8 mouse cellular contexts compared by ENCODE assay signal in genomic region chr4:119247462-119248235, GRCm38 (mm10). TPM values are rescaled to one million over a fixed set of nuclear protein-coding genes. Genes with fewer than 3 reads are reported as not detected.
DNase-seq lines count a peak whose midpoint lies in the region; ATAC-seq and TF ChIP-seq lines count a peak whose summit lies in the region.

No protein-coding gene starts in this region.

- peak; percentile 85 for ATAC-seq in embryonic facial prominence, embryonic 14.5 days (ENCODE audit: low read depth)
- ATAC-seq in liver, embryonic 12.5 days: peak; percentile 36; the same call in 1 of the 2 replicates
- ATAC-seq in neural tube, embryonic 12.5 days (ENCODE audit: low FRiP score, low read depth): peak; percentile 61
- peak; percentile 74 for ATAC-seq in stomach, postnatal 0 days (ENCODE audit: low FRiP score, low TSS enrichment)

- H3K4me3 ChIP-seq in embryonic facial prominence, embryonic 14.5 days (ENCODE audit: low read depth, low read length): no peak overlapping the region
- no peak overlapping the region for H3K4me3 ChIP-seq in heart, embryonic 10.5 days
- H3K4me3 ChIP-seq in liver, embryonic 12.5 days: no peak overlapping the region
- no peak overlapping the region for H3K4me3 ChIP-seq in neural tube, embryonic 12.5 days
- H3K4me3 ChIP-seq in stomach, postnatal 0 days (ENCODE audit: low read depth, low read length): no peak overlapping the region

- peak; percentile 96 for TF ChIP-seq CTCF in stomach, postnatal 0 days (IDR thresholded peaks at IDR 0.05; ENCODE audit: low read depth)

- H3K27ac ChIP-seq in embryonic facial prominence, embryonic 14.5 days (replicated peaks; ENCODE audit: low read depth, low read length): peak overlapping the region; percentile 41
- H3K27ac ChIP-seq in heart, embryonic 10.5 days: 0 out of 2 replicates have a peak overlapping the region, but pooled peaks have one; percentile 23
- H3K27ac ChIP-seq in liver, embryonic 12.5 days: no peak overlapping the region
- H3K27ac ChIP-seq in neural tube, embryonic 12.5 days: no peak overlapping the region
- H3K27ac ChIP-seq in stomach, postnatal 0 days (replicated peaks): peak overlapping the region; percentile 30; the same call in 1 of the 2 replicates

- no peak for TF ChIP-seq EP300 in stomach, postnatal 0 days (optimal IDR thresholded peaks at IDR 0.05)

- 32% methylated on average over 12 of the region's 13 CpGs for WGBS in embryonic facial prominence, embryonic 14.5 days
- 38% methylated on average over 13 of the region's 13 CpGs for WGBS in heart, embryonic 10.5 days
- 41% methylated on average over 13 of the region's 13 CpGs for WGBS in liver, embryonic 12.5 days (ENCODE audit: insufficient replicate concordance)
- WGBS in neural tube, embryonic 12.5 days: 33% methylated on average over 13 of the region's 13 CpGs
- WGBS in stomach, postnatal 0 days: 35% methylated on average over 13 of the region's 13 CpGs

- no peaks in the 10 kb centered on the region for H3K9me3 ChIP-seq in embryonic facial prominence, embryonic 14.5 days (ENCODE audit: control insufficient read depth, low read length)
- no peaks in the 10 kb centered on the region for H3K9me3 ChIP-seq in heart, embryonic 10.5 days
- no peaks in the 10 kb centered on the region for H3K9me3 ChIP-seq in liver, embryonic 12.5 days (replicated peaks)
- no peaks in the 10 kb centered on the region for H3K9me3 ChIP-seq in neural tube, embryonic 12.5 days
- H3K9me3 ChIP-seq in stomach, postnatal 0 days (ENCODE audit: control insufficient read depth, low read length): no peaks in the 10 kb centered on the region

- H3K9ac ChIP-seq in embryonic facial prominence, embryonic 14.5 days (ENCODE audit: low read depth, low read length): no peak overlapping the region
- no peak overlapping the region for H3K9ac ChIP-seq in liver, embryonic 12.5 days
- H3K9ac ChIP-seq in neural tube, embryonic 12.5 days: no peak overlapping the region
- H3K9ac ChIP-seq in stomach, postnatal 0 days (ENCODE audit: low read length): no peak overlapping the region

- no peaks in the 10 kb centered on the region for H3K4me1 ChIP-seq in embryonic facial prominence, embryonic 14.5 days (ENCODE audit: control insufficient read depth, insufficient read depth, low read length)
- H3K4me1 ChIP-seq in heart, embryonic 10.5 days: peaks cover 10% of the 10 kb centered on the region; the same call in 1 of the 2 replicates
- 0 out of 2 replicates have a peak, but pooled peaks cover 3% of the 10 kb centered on the region for H3K4me1 ChIP-seq in liver, embryonic 12.5 days
- peaks cover 7% of the 10 kb centered on the region; the same call in 1 of the 2 replicates for H3K4me1 ChIP-seq in neural tube, embryonic 12.5 days
- H3K4me1 ChIP-seq in stomach, postnatal 0 days (replicated peaks; ENCODE audit: control insufficient read depth, insufficient read depth): no peaks in the 10 kb centered on the region

- H3K27me3 ChIP-seq in embryonic facial prominence, embryonic 14.5 days (replicated peaks; ENCODE audit: control insufficient read depth, insufficient read depth, low read length): no peaks in the 10 kb centered on the region
- H3K27me3 ChIP-seq in heart, embryonic 10.5 days (ENCODE audit: insufficient read depth, poor library complexity, severe bottlenecking): no peaks in the 10 kb centered on the region
- H3K27me3 ChIP-seq in liver, embryonic 12.5 days (replicated peaks): no peaks in the 10 kb centered on the region
- H3K27me3 ChIP-seq in neural tube, embryonic 12.5 days (replicated peaks): no peaks in the 10 kb centered on the region
- no peaks in the 10 kb centered on the region for H3K27me3 ChIP-seq in stomach, postnatal 0 days (ENCODE audit: control insufficient read depth, insufficient read depth, low read length)

- DNase-seq in 416B (ENCODE audit: low read depth) (peak; percentile 58), ZHBTc4 (ENCODE audit: low read depth, low spot score) (peak; percentile 96)
- peak; percentile 74 for DNase-seq in embryonic facial prominence, embryonic 14.5 days (ENCODE audit: low spot score)
- DNase-seq in heart, embryonic 10.5 days (ENCODE audit: low spot score): no peak
- DNase-seq in kidney, adult 8-10 months: peak; percentile 63 to 80
- peak; percentile 88 for DNase-seq in stomach, postnatal 0 days (ENCODE audit: low spot score)

- peaks cover 55% of the 10 kb centered on the region for H3K36me3 ChIP-seq in embryonic facial prominence, embryonic 14.5 days (ENCODE audit: control insufficient read depth, insufficient read depth, low read length)
- peaks cover 59% of the 10 kb centered on the region for H3K36me3 ChIP-seq in heart, embryonic 10.5 days
- peaks cover 42% of the 10 kb centered on the region for H3K36me3 ChIP-seq in liver, embryonic 12.5 days
- peaks cover 44% of the 10 kb centered on the region for H3K36me3 ChIP-seq in neural tube, embryonic 12.5 days
- no peaks in the 10 kb centered on the region for H3K36me3 ChIP-seq in stomach, postnatal 0 days (ENCODE audit: control insufficient read depth, insufficient read depth, low read length)

- no peak overlapping the region for H3K4me2 ChIP-seq in embryonic facial prominence, embryonic 14.5 days (ENCODE audit: low read depth, low read length)
- H3K4me2 ChIP-seq in liver, embryonic 12.5 days: no peak overlapping the region
- H3K4me2 ChIP-seq in neural tube, embryonic 12.5 days (replicated peaks): no peak overlapping the region
- H3K4me2 ChIP-seq in stomach, postnatal 0 days (replicated peaks; ENCODE audit: low read depth): 0 out of 2 replicates have a peak overlapping the region, but pooled peaks have one; percentile 17

RNA-seq across cellular contexts. Expression of gene Cldn19, which starts 7.6 kb away (rescaled TPM):
- 0.19 and 0.38 TPM in 2 replicates for polyA plus RNA-seq in embryonic facial prominence, embryonic 14.5 days (2014; fragmentation: Nextera tagmentation; extraction: Ambion mirVana)
- 0.16 TPM in 1 of 2 replicates, not detected in the other for polyA plus RNA-seq in heart, embryonic 10.5 days (2016; fragmentation: Nextera tagmentation; extraction: Ambion mirVana)
- polyA plus RNA-seq in liver, embryonic 12.5 days (2016; fragmentation: Nextera tagmentation; extraction: Ambion mirVana): not detected in 2 replicates
- 0.08 and 0.22 TPM in 2 replicates for polyA plus RNA-seq in neural tube, embryonic 12.5 days (2016; fragmentation: Nextera tagmentation; extraction: Ambion mirVana)
- 0.07 TPM in 1 of 2 replicates, not detected in the other for polyA plus RNA-seq in stomach, postnatal 0 days (2015; fragmentation: Nextera tagmentation; extraction: Ambion mirVana)

RNA-seq across cellular contexts. Expression of gene P3h1, which starts 14.9 kb away (rescaled TPM):
- polyA plus RNA-seq in embryonic facial prominence, embryonic 14.5 days (2014; fragmentation: Nextera tagmentation; extraction: Ambion mirVana): 98.7 and 100 TPM in 2 replicates
- polyA plus RNA-seq in heart, embryonic 10.5 days (2016; fragmentation: Nextera tagmentation; extraction: Ambion mirVana): 29.1 and 29.6 TPM in 2 replicates
- 9.7 and 11.4 TPM in 2 replicates for polyA plus RNA-seq in liver, embryonic 12.5 days (2016; fragmentation: Nextera tagmentation; extraction: Ambion mirVana)
- 14.8 and 15.0 TPM in 2 replicates for polyA plus RNA-seq in neural tube, embryonic 12.5 days (2016; fragmentation: Nextera tagmentation; extraction: Ambion mirVana)
- 17.0 and 19.7 TPM in 2 replicates for polyA plus RNA-seq in stomach, postnatal 0 days (2015; fragmentation: Nextera tagmentation; extraction: Ambion mirVana)

RNA-seq across cellular contexts. Expression of gene AU022252, which starts 15.1 kb away (rescaled TPM):
- polyA plus RNA-seq in embryonic facial prominence, embryonic 14.5 days (2014; fragmentation: Nextera tagmentation; extraction: Ambion mirVana): 28.1 and 31.4 TPM in 2 replicates
- polyA plus RNA-seq in heart, embryonic 10.5 days (2016; fragmentation: Nextera tagmentation; extraction: Ambion mirVana): 35.8 and 44.0 TPM in 2 replicates
- polyA plus RNA-seq in liver, embryonic 12.5 days (2016; fragmentation: Nextera tagmentation; extraction: Ambion mirVana): 18.1 and 19.6 TPM in 2 replicates
- polyA plus RNA-seq in neural tube, embryonic 12.5 days (2016; fragmentation: Nextera tagmentation; extraction: Ambion mirVana): 39.8 and 40.9 TPM in 2 replicates
- 15.6 and 16.9 TPM in 2 replicates for polyA plus RNA-seq in stomach, postnatal 0 days (2015; fragmentation: Nextera tagmentation; extraction: Ambion mirVana)

RNA-seq across cellular contexts. Expression of gene Tmem269, which starts 29.6 kb away (rescaled TPM):
- 0.21 and 0.26 TPM in 2 replicates for polyA plus RNA-seq in embryonic facial prominence, embryonic 14.5 days (2014; fragmentation: Nextera tagmentation; extraction: Ambion mirVana)
- not detected in 2 replicates for polyA plus RNA-seq in heart, embryonic 10.5 days (2016; fragmentation: Nextera tagmentation; extraction: Ambion mirVana)
- not detected in 2 replicates for polyA plus RNA-seq in liver, embryonic 12.5 days (2016; fragmentation: Nextera tagmentation; extraction: Ambion mirVana)
- 0.26 and 0.28 TPM in 2 replicates for polyA plus RNA-seq in neural tube, embryonic 12.5 days (2016; fragmentation: Nextera tagmentation; extraction: Ambion mirVana)
- 0.07 and 0.10 TPM in 2 replicates for polyA plus RNA-seq in stomach, postnatal 0 days (2015; fragmentation: Nextera tagmentation; extraction: Ambion mirVana)

RNA-seq across cellular contexts. Expression of gene Ybx1, which starts 46.8 kb away (rescaled TPM):
- 673 and 697 TPM in 2 replicates for polyA plus RNA-seq in embryonic facial prominence, embryonic 14.5 days (2014; fragmentation: Nextera tagmentation; extraction: Ambion mirVana)
- polyA plus RNA-seq in heart, embryonic 10.5 days (2016; fragmentation: Nextera tagmentation; extraction: Ambion mirVana): 712 and 1,091 TPM in 2 replicates
- 699 and 700 TPM in 2 replicates for polyA plus RNA-seq in liver, embryonic 12.5 days (2016; fragmentation: Nextera tagmentation; extraction: Ambion mirVana)
- 1,187 and 1,308 TPM in 2 replicates for polyA plus RNA-seq in neural tube, embryonic 12.5 days (2016; fragmentation: Nextera tagmentation; extraction: Ambion mirVana)
- 330 and 339 TPM in 2 replicates for polyA plus RNA-seq in stomach, postnatal 0 days (2015; fragmentation: Nextera tagmentation; extraction: Ambion mirVana)

Comparison
In these comparisons a context has a peak if more than half of its experiments do, and no peak if none do; other contexts are left out.
1. H3K27ac ChIP-seq: peak in embryonic facial prominence, embryonic 14.5 days (single experiment), heart, embryonic 10.5 days (single experiment) and stomach, postnatal 0 days (single experiment); none in liver, embryonic 12.5 days (single experiment) and neural tube, embryonic 12.5 days (single experiment).
2. Peak in every context shown above with its lines, with median percentiles within 50 percentile points of each other: ATAC-seq.